Mouse (Mus musculus) neural tube, embryonic 11.5 days (tissue): ENCODE measurements around the gene Ptch2. TPM values are rescaled to one million over a fixed set of nuclear protein-coding genes. Genes with fewer than 3 reads are reported as not detected.

Experiments used
- ATAC-seq: fragments of 200-750 bp; cut with Nextera tagmentation; 2 replicates; pipeline ENCODE4 v1.8.0; 2017; ENCODE audit warnings: moderate number of reproducible peaks, mild to moderate bottlenecking, moderate TSS enrichment, moderate library complexity; ENCODE audit not compliant: insufficient read depth, low FRiP score, low TSS enrichment
- DNase-seq: peaks from one replicate; pipeline ENCODE4 v3.0.0-alpha.2; 2015; ENCODE audit warnings: low spot score
- H3K27ac ChIP-seq: fragments of 300-500 bp; sonication (generic); 2 replicates; pipeline ENCODE4 v1.5.1; 2014; ENCODE audit warnings: low read depth, mild to moderate bottlenecking, low read length
- H3K27me3 ChIP-seq: fragments of 300-500 bp; sonication (generic); 2 replicates; pipeline ENCODE4 v1.6.1; 2014; ENCODE audit warnings: mild to moderate bottlenecking, low read length, mixed read lengths; ENCODE audit not compliant: control insufficient read depth, insufficient read depth
- H3K36me3 ChIP-seq: fragments of 300-500 bp; sonication (generic); 2 replicates; pipeline ENCODE4 v1.6.1; 2014; ENCODE audit warnings: mild to moderate bottlenecking, low read length, moderate library complexity, mixed read lengths; ENCODE audit not compliant: control insufficient read depth, insufficient read depth
- H3K4me1 ChIP-seq: fragments of 300-500 bp; sonication (generic); 2 replicates; pipeline ENCODE4 v1.6.1; 2014; ENCODE audit warnings: low read length, mixed read lengths; ENCODE audit not compliant: control insufficient read depth, insufficient read depth
- H3K4me2 ChIP-seq: fragments of 300-500 bp; sonication (generic); 2 replicates; pipeline ENCODE4 v1.6.1; 2014; ENCODE audit warnings: low read depth, mild to moderate bottlenecking, moderate library complexity
- H3K4me3 ChIP-seq: fragments of 300-500 bp; sonication (generic); 2 replicates; pipeline ENCODE4 v1.5.1; 2014; ENCODE audit warnings: low read depth, low read length
- H3K9ac ChIP-seq: fragments of 300-500 bp; sonication (generic); 2 replicates; pipeline ENCODE4 v1.6.1; 2014; ENCODE audit warnings: mild to moderate bottlenecking, low read length
- H3K9me3 ChIP-seq: fragments of 300-500 bp; sonication (generic); 2 replicates; pipeline ENCODE4 v1.6.1; 2016; ENCODE audit warnings: low read length; ENCODE audit not compliant: control insufficient read depth
- WGBS: fragments of 180-500 bp; shearing (Covaris S2); extraction: QIAGEN DNeasy Blood & Tissue Kit; methylation state at CpG from one replicate; pipeline ENCODE4 v1.1.7; 2014; 5-methylcytosine and 5-hydroxymethylcytosine counted together
- polyA plus RNA-seq: library from polyadenylated mRNA; unstranded; fragments of >200 nt; fragmentation: Nextera tagmentation; extraction: Ambion mirVana; gene quantifications from 2 replicates; pipeline ENCODE4 v1.2.1, GENCODE M21; 2014

Ptch2 gene
- polyA plus RNA-seq, 1 experiment from 2014 or later, result 3.9 TPM

DNA sequence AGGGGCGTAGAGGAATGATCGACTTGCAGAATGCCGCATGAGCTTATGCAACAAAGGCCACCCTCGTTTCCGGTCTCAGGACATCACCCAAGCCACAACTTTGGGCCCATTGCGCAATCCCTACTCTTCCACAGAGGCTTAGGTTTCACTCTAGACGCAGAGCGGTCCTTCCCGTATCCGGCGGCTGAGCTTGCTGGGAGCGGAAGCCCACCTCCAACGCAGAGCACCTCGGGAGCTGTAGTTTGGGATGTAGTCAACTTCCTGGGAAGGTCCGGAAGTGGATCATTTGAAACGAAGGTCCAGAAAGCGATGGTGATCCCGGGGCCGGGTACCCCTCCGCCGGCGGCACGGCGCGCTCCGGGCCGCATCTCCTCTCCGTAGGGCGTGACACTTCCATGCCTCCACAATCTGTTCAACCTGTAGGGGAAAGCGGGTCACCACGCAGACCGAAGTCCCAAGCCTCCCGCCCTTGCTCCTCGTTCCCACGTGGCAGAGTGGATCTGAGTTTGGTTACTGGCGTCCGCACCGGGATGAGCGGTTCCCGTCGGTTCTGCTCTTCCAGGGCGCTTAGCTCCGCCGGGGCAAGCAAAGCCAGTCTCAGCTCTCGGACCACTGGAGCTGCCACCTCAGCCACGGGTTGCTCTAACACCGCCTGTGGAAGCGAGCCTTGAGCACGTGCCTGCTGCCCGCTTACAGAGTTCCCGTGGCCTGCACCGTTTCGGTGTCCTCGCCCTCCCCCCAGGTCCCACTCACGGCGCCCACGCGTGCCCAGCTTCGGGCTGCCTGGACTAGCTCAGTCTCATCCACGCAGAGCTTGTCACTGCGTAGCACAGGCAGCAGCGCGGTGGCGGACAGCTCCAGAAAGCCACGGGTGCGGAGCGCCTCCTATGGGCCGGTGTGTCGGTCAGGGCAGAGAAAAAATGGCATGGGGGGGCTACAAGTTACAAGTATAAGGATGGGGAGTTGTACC, 24.9 kb downstream of the Ptch2 start:
- Histone ChIP-seq H3K9ac (peak overlapping the region; percentile 72), H3K4me3 (peak overlapping the region; percentile 62), H3K4me2 (peak overlapping the region; percentile 100), H3K9me3 (no peaks in the 10 kb centered on the region), H3K27ac (peak overlapping the region; percentile 72), H3K4me1 (peaks cover 13% of the 10 kb centered on the region), H3K27me3 (no peaks in the 10 kb centered on the region), H3K36me3 (no peaks in the 10 kb centered on the region)
- DNase-seq, result peak; percentile 94
- WGBS, result under 1% methylated on average over 68 of the region's 69 CpGs
- peak; percentile 89 for ATAC-seq

- Histone ChIP-seq H3K4me3 (no peak overlapping the region), H3K27ac (no peak overlapping the region), H3K4me2 (no peak overlapping the region), H3K9me3 (no peaks in the 10 kb centered on the region), H3K27me3 (no peaks in the 10 kb centered on the region), H3K9ac (no peak overlapping the region), H3K36me3 (no peaks in the 10 kb centered on the region), H3K4me1 (peaks cover 15% of the 10 kb centered on the region)
- DNase-seq (no peak), ATAC-seq (no peak)
- 76% methylated on average over 4 of the region's 4 CpGs for WGBS
Observed at GRCm38 (mm10) chr4:117122209-117122608, 26.3 kb downstream of the Ptch2 start.

GRCm38 (mm10) chr4:117123546-117124217, 27.8 kb downstream of the Ptch2 start:
- Histone ChIP-seq H3K9ac (no peak overlapping the region), H3K4me1 (peaks cover 16% of the 10 kb centered on the region), H3K27me3 (no peaks in the 10 kb centered on the region), H3K4me2 (no peak overlapping the region), H3K4me3 (no peak overlapping the region), H3K27ac (no peak overlapping the region), H3K36me3 (no peaks in the 10 kb centered on the region; the same call in 1 of the 2 replicates), H3K9me3 (no peaks in the 10 kb centered on the region)
- DNase-seq (no peak), ATAC-seq (no peak)
- 91% methylated on average over 7 of the region's 9 CpGs for WGBS

DNA sequence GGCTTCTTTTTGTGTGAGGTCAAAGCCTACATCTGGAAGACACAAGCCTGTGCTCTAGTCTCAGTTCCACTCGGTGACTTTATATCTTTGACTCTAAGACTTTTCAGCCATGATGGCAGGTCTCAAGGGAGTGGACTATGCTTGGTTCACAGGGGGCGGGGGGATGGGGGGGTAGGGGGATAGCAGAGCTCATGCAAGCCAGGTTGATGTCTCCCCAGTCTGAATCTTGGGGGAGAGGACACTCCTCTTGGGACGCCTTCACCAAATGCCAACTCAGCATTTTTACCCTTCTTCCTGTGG, 28.3 kb downstream of the Ptch2 start:
- Histone ChIP-seq H3K4me1 (peaks cover 19% of the 10 kb centered on the region), H3K27ac (no peak overlapping the region), H3K9me3 (no peaks in the 10 kb centered on the region), H3K27me3 (no peaks in the 10 kb centered on the region), H3K36me3 (peaks cover 2% of the 10 kb centered on the region), H3K4me2 (no peak overlapping the region), H3K4me3 (no peak overlapping the region), H3K9ac (no peak overlapping the region)
- DNase-seq, result no peak
- no peak for ATAC-seq
- WGBS, result 89% methylated on average over 3 of the region's 3 CpGs

DNA sequence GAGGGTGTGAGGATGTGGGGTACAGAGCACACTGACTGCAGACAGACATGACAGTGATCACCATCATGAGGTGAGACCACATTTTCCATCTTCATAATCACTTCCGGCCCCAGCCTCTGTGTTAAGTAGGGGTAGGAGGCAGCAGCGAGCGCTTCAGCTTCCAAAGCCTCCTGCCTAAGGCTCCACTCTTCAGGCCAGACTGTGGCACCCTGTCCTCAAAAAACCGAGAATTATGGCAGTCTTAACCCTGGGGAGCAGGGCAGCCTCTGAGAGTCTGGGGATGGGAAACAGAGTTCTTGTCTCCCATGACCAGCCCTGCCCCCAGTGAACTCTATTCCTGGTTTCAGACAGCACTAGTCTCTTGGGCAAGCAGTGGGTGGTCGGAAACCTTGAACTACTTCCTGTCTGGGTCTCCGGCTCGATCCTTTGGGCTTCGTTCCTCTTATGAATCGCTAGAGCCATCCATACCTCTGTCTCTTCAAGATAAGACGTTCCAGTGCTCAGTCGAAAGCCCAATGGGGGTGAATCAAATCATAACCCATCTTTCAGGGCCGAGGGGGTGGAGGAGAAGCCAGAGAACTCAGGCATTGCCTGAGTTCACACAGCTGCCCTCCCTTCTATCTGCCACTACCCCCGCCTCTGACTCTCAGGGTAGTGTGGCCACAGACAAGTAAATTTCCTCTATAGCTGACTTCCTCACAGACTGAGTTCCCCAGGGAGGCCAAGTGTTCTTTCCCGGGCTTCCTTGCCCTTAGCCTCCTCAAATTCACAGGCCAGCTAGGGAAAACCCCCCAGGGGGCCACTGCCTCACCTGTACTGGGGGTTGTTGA, 28.9 kb downstream of the Ptch2 start:
- Histone ChIP-seq H3K9me3 (no peaks in the 10 kb centered on the region), H3K4me1 (peaks cover 17% of the 10 kb centered on the region), H3K9ac (peak overlapping the region; percentile 56; the same call in 1 of the 2 replicates), H3K4me3 (no peak overlapping the region), H3K36me3 (peaks cover 3% of the 10 kb centered on the region), H3K27ac (peak overlapping the region; percentile 72), H3K4me2 (no peak overlapping the region), H3K27me3 (no peaks in the 10 kb centered on the region)
- 69% methylated on average over 14 of the region's 14 CpGs for WGBS
- ATAC-seq, result no peak
- DNase-seq, result no peak

DNA sequence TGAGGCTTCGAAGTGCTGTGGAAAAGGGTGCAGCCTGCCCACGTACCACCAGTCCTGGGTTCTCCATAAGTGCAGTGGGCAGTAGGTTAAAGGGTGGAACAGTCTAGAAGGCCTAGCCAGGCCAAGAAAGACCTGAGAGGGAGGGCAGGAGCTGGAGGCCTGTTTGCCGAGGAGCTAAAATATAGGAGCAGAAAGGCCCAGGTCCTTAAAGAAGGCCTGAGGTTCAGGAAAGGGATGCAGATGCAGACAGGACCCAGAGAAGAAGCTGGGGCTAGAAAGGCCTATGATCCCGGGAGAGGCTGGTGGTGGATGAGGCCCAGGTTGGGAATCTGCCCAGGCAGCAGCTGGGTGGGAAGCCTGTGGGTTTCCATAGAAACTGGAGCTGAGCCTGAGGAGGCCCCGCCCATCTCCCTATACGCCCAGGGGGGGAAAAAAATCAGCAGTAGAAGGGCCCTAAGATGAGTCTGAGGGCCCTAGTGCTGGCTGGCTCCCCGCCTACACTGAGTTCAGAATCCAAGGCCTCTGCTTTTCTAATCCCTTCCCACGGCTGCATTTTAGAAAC, 29.6 kb downstream of the Ptch2 start, which contains the start of gene Btbd19:
Gene Btbd19 (minus strand): TSS at position 378 of the 562 bp plus-strand sequence.
- WGBS, result 32% methylated on average over 8 of the region's 8 CpGs
- ATAC-seq (peak; percentile 43; the same call in 1 of the 2 replicates), DNase-seq (peak; percentile 58)
- peaks cover 3% of the 10 kb centered on the region for H3K36me3 ChIP-seq
- no peaks in the 10 kb centered on the region for H3K9me3 ChIP-seq
- H3K27ac ChIP-seq, result peak within 1 kb of the TSS; percentile 72
- H3K4me1 ChIP-seq, result peaks cover 22% of the 10 kb centered on the region
- H3K4me3 ChIP-seq, result no peak within 1 kb of the TSS
- H3K27me3 ChIP-seq, result no peaks in the 10 kb centered on the region
- H3K9ac ChIP-seq, result peak within 1 kb of the TSS; percentile 56
- H3K4me2 ChIP-seq, result no peak within 1 kb of the TSS

GRCm38 (mm10) chr4:117125910-117126674, 30.2 kb downstream of the Ptch2 start:
- peak overlapping the region; percentile 56; the same call in 1 of the 2 replicates for H3K9ac ChIP-seq
- peaks cover 3% of the 10 kb centered on the region for H3K36me3 ChIP-seq
- WGBS, result 45% methylated on average over 15 of the region's 15 CpGs
- H3K4me3 ChIP-seq, result no peak overlapping the region
- peak overlapping the region; percentile 72 for H3K27ac ChIP-seq
- H3K27me3 ChIP-seq, result no peaks in the 10 kb centered on the region
- peaks cover 27% of the 10 kb centered on the region for H3K4me1 ChIP-seq
- DNase-seq (peak; percentile 32), ATAC-seq (no peak)
- no peak overlapping the region for H3K4me2 ChIP-seq
- no peaks in the 10 kb centered on the region for H3K9me3 ChIP-seq
